Mouse (Mus musculus) liver, embryonic 12.5 days (tissue): ENCODE data around the gene Nav3. TPM values are rescaled to one million over a fixed set of nuclear protein-coding genes. Genes with fewer than 3 reads are reported as not detected.

Experiments used
- ATAC-seq: fragments of 200-750 bp; cut with Nextera tagmentation; 2 replicates; pipeline ENCODE4 v1.8.0; 2017; ENCODE audit warnings: moderate number of reproducible peaks, mild to moderate bottlenecking, moderate library complexity
- H3K27ac ChIP-seq: fragments of 300-500 bp; sonication (generic); 2 replicates; pipeline ENCODE4 v1.5.1; 2016; ENCODE audit warnings: mild to moderate bottlenecking
- H3K27me3 ChIP-seq: fragments of 300-500 bp; sonication (generic); replicated peaks from 2 replicates; pipeline ENCODE4 v1.6.1; 2016; ENCODE audit warnings: mild to moderate bottlenecking, moderate library complexity
- H3K36me3 ChIP-seq: fragments of 300-500 bp; sonication (generic); 2 replicates; pipeline ENCODE4 v1.6.1; 2016; ENCODE audit warnings: mild to moderate bottlenecking, moderate library complexity
- H3K4me1 ChIP-seq: fragments of 300-500 bp; sonication (generic); 2 replicates; pipeline ENCODE4 v1.6.1; 2016
- H3K4me2 ChIP-seq: fragments of 300-500 bp; sonication (generic); 2 replicates; pipeline ENCODE4 v1.6.1; 2016; ENCODE audit warnings: mild to moderate bottlenecking, moderate library complexity
- H3K4me3 ChIP-seq: fragments of 300-500 bp; sonication (generic); 2 replicates; pipeline ENCODE4 v1.5.1; 2016; ENCODE audit warnings: mild to moderate bottlenecking, moderate library complexity
- H3K9ac ChIP-seq: fragments of 300-500 bp; sonication (generic); 2 replicates; pipeline ENCODE4 v1.6.1; 2016; ENCODE audit warnings: mild to moderate bottlenecking, moderate library complexity
- H3K9me3 ChIP-seq: fragments of 300-500 bp; sonication (generic); replicated peaks from 2 replicates; pipeline ENCODE4 v1.6.1; 2016; ENCODE audit warnings: mild to moderate bottlenecking, moderate library complexity
- WGBS: fragments of 180-500 bp; shearing (Covaris S2); methylation state at CpG from one replicate; pipeline ENCODE4 v1.1.7; 2016; ENCODE audit not compliant: insufficient replicate concordance; 5-methylcytosine and 5-hydroxymethylcytosine counted together
- polyA plus RNA-seq: library from polyadenylated mRNA; unstranded; fragments of >200 nt; fragmentation: Nextera tagmentation; extraction: Ambion mirVana; gene quantifications from 2 replicates; pipeline ENCODE4 v1.2.1, GENCODE M21; 2016

Nav3 gene
- polyA plus RNA-seq, 1 experiment from 2014 or later = 0.13 TPM

DNA sequence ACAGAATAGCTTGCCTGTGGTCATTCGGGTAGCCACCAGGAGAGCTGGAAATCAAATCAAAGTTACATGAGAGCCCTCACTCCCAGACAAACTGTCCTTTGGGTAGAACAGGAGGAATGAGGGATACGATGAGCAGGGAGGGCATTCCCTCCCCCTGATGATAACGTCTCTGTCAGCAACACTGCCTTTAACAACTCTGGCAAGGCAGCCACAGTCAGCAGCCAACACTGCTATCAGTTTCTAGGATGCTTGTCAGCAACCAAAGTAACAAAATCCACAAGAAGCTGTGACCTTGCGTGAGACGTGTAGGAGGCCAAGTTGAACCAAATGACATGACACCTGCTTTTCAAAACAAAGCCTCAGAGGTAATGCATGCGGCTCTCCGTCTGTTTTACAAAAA lies 103.9 kb downstream of the Nav3 start:
- Histone ChIP-seq H3K4me1 (no peaks in the 10 kb centered on the region), H3K9me3 (no peaks in the 10 kb centered on the region), H3K27ac (no peak overlapping the region), H3K4me3 (no peak overlapping the region), H3K36me3 (no peaks in the 10 kb centered on the region), H3K9ac (no peak overlapping the region), H3K4me2 (no peak overlapping the region), H3K27me3 (no peaks in the 10 kb centered on the region)
- WGBS = 57% methylated on average over 7 of the region's 7 CpGs
- no peak for ATAC-seq

DNA sequence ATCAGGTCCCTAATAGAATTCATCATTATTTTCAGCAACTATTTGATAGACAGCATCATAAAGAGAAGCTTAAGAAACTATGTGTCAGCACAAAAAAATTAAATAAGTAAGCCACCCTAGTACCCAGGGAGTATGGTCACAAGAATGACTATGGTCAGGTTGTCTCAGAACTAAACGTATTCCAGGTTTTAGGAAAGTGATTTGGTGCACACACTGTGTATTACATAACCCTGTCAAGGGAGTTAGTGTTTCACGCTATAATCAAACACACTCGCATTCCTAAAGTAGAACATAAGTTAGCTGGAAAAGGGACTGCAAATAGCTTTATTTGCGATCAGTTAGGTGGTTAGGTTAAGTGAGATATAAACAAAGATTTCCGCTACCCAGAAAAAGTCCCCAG lies 126.0 kb downstream of the Nav3 start:
- Histone ChIP-seq H3K27ac (no peak overlapping the region), H3K27me3 (no peaks in the 10 kb centered on the region), H3K9ac (no peak overlapping the region), H3K4me2 (no peak overlapping the region), H3K9me3 (no peaks in the 10 kb centered on the region), H3K4me3 (no peak overlapping the region), H3K36me3 (no peaks in the 10 kb centered on the region), H3K4me1 (no peaks in the 10 kb centered on the region)
- 64% methylated on average over 5 of the region's 5 CpGs for WGBS
- ATAC-seq = no peak

DNA sequence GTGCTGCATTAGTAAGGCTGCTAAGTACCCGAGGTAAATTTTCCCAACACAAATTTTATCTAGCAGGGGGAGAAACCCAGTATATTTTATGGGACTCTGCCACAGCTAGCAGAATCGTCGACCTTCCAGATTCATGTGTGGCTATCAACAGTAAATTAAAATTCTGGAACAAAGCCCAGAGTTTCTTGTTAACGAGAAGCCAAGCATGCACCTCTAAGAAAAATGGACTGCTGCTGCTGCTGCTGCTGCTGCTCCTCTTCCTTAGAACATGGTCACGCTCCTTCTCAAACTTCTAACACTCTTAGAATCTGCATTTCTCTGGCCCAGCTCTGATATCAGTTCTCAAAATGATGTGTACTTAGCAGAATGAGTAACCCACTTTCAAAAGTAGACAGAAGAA lies 126.4 kb downstream of the Nav3 start:
- H3K36me3 ChIP-seq = no peaks in the 10 kb centered on the region
- H3K4me1 ChIP-seq = no peaks in the 10 kb centered on the region
- H3K9ac ChIP-seq = no peak overlapping the region
- H3K27ac ChIP-seq = no peak overlapping the region
- ATAC-seq = no peak
- WGBS = 59% methylated on average over 5 of the region's 5 CpGs
- no peaks in the 10 kb centered on the region for H3K27me3 ChIP-seq
- no peak overlapping the region for H3K4me3 ChIP-seq
- H3K4me2 ChIP-seq = no peak overlapping the region
- H3K9me3 ChIP-seq = no peaks in the 10 kb centered on the region

DNA sequence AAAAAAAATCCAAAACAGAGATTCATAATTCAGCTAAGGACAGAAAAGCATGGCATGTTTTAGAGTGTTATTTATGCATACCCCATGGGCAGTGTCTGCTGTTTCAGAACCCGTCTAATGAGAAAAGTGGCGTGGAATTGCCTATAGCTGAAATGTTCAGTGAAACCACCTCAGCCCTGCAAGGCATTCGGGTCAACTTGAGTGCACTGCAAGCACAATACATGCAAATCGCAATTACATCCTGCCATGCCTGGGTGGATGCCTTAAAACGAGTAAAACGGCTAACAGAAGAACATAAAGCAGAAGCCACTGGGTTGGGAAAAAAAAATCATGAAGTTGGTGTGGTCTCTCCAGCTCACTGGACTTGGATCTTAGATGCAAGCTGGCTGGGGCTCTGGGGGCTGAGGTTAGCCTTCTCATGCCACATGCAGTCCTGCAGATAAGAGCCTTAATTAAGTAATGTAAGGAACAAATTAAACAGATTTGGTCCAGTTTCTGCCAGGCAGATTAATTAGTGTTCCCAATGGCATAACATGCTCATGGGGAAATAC lies 133.8 kb downstream of the Nav3 start:
- Histone ChIP-seq H3K27me3 (no peaks in the 10 kb centered on the region), H3K36me3 (no peaks in the 10 kb centered on the region), H3K9ac (no peak overlapping the region), H3K9me3 (no peaks in the 10 kb centered on the region), H3K4me3 (no peak overlapping the region), H3K4me2 (no peak overlapping the region), H3K27ac (no peak overlapping the region), H3K4me1 (no peaks in the 10 kb centered on the region)
- ATAC-seq = no peak
- 68% methylated on average over 6 of the region's 6 CpGs for WGBS

DNA sequence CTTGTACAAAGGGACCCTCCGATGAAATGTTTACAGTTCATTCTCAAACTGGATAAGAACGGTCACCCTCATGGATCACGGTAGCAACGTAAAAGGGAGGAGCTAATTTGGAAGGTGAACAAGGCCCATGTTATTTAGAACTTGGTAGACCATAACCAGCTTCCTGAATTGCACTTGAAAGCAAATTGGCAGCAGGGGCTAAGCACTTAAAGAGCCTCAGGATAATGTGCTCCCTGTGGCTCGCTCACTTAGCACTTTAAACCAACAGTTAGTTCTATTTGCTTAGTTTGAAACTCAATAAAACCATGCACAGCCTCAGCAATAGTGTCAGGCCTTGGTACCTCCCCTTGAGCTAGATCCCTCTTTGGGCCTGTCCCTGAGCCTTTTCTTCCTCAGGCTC lies 138.7 kb downstream of the Nav3 start:
- H3K4me3 ChIP-seq = no peak overlapping the region
- H3K9ac ChIP-seq = no peak overlapping the region
- H3K27me3 ChIP-seq = no peaks in the 10 kb centered on the region
- no peaks in the 10 kb centered on the region for H3K4me1 ChIP-seq
- no peak overlapping the region for H3K4me2 ChIP-seq
- H3K27ac ChIP-seq = no peak overlapping the region
- 70% methylated on average over 5 of the region's 5 CpGs for WGBS
- no peak for ATAC-seq
- H3K36me3 ChIP-seq = no peaks in the 10 kb centered on the region
- 0 out of 2 replicates have a peak, but pooled peaks cover 5% of the 10 kb centered on the region for H3K9me3 ChIP-seq

DNA sequence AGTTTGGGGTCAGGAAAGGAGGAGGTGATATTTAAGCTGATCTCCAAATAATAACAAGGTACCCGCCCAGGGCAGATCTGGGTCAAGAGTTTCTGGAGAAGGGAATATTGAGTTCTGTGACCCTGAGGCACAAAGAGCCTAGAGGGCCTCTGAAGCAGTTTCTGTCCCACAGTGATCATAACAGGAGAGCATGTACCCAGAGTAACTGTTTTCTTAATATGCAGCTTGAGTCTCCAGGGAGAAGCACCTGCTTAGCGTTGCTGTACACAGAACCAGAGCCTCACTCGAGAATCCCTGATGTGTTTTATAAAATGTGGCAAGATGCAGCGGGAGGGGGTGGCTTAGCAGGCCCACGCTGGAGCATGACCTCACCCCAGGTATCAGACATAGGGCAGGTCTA lies 141.5 kb downstream of the Nav3 start:
- Histone ChIP-seq H3K4me1 (no peaks in the 10 kb centered on the region), H3K9me3 (0 out of 2 replicates have a peak, but pooled peaks cover 5% of the 10 kb centered on the region), H3K36me3 (no peaks in the 10 kb centered on the region), H3K4me3 (no peak overlapping the region), H3K27ac (no peak overlapping the region), H3K4me2 (no peak overlapping the region), H3K27me3 (no peaks in the 10 kb centered on the region), H3K9ac (no peak overlapping the region)
- 70% methylated on average over 5 of the region's 5 CpGs for WGBS
- ATAC-seq = no peak

DNA sequence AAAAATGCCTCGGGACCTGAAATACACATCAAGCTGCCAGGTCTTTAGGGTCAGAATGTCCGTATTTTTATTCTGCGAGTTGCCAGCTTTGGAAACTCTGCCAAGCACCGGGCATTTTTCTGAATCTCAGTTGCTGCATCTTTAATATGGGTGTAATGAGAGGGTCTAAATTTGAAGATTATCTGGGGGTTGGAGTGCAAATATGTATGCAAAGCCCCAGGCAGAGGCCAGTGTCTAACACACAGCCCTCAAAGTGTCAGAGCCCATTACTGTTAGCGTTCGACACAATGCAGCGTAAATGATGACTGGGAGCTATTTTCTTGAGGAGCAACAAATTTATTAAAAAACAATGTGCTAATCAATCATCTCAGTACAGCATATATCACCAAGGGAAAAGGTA lies 142.0 kb downstream of the Nav3 start:
- Histone ChIP-seq H3K4me1 (no peaks in the 10 kb centered on the region), H3K9me3 (0 out of 2 replicates have a peak, but pooled peaks cover 5% of the 10 kb centered on the region), H3K4me3 (no peak overlapping the region), H3K27me3 (no peaks in the 10 kb centered on the region), H3K27ac (no peak overlapping the region), H3K9ac (no peak overlapping the region), H3K36me3 (no peaks in the 10 kb centered on the region), H3K4me2 (no peak overlapping the region)
- WGBS = 76% methylated on average over 7 of the region's 7 CpGs
- ATAC-seq = no peak

DNA sequence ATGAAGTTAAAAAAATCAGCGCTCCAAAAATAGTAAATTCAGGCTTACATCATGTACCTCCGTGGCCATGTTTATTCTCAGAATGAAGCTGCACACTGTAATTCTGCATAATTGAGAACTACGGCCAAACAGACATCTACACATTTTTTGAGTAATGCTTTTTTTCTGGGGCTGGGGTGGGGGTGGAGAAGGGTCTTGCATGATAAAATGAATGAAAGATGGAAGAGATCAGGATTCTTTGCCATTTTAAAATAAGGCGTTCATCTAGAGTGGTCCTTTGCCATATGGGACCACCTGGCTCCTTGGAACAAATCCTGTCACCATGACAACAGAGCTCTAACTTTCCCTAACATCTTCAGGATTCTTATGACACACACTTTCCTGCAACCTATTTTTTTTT lies 146.5 kb downstream of the Nav3 start:
- H3K27ac ChIP-seq = no peak overlapping the region
- H3K4me1 ChIP-seq = no peaks in the 10 kb centered on the region
- H3K4me2 ChIP-seq = no peak overlapping the region
- H3K9me3 ChIP-seq = 0 out of 2 replicates have a peak, but pooled peaks cover 5% of the 10 kb centered on the region
- H3K9ac ChIP-seq = no peak overlapping the region
- ATAC-seq = no peak
- H3K27me3 ChIP-seq = no peaks in the 10 kb centered on the region
- no peak overlapping the region for H3K4me3 ChIP-seq
- 68% methylated on average over 4 of the region's 4 CpGs for WGBS
- no peaks in the 10 kb centered on the region for H3K36me3 ChIP-seq

DNA sequence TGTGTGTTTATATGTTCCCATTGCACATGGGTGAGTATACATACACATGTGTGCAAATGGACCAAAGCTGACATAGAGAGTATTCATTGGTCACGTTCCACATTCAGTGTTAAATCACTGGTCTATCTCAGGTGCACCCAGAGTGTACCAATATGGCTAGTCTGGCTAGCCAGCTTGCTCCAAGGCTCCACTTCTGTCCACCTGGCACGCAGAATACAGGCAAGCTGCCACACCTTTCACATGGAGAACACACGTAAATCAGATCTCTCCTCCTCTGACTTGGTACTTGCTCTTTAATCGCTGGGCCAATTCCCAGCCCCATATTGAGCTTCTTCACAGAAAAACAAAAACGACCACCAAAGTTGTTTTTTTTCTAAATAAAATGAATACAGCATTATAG lies 150.4 kb downstream of the Nav3 start:
- no peak overlapping the region for H3K4me3 ChIP-seq
- H3K4me2 ChIP-seq = no peak overlapping the region
- no peak overlapping the region for H3K27ac ChIP-seq
- no peaks in the 10 kb centered on the region for H3K4me1 ChIP-seq
- no peak for ATAC-seq
- no peaks in the 10 kb centered on the region for H3K36me3 ChIP-seq
- H3K27me3 ChIP-seq = no peaks in the 10 kb centered on the region
- 57% methylated on average over 5 of the region's 5 CpGs for WGBS
- H3K9ac ChIP-seq = no peak overlapping the region
- no peaks in the 10 kb centered on the region for H3K9me3 ChIP-seq

DNA sequence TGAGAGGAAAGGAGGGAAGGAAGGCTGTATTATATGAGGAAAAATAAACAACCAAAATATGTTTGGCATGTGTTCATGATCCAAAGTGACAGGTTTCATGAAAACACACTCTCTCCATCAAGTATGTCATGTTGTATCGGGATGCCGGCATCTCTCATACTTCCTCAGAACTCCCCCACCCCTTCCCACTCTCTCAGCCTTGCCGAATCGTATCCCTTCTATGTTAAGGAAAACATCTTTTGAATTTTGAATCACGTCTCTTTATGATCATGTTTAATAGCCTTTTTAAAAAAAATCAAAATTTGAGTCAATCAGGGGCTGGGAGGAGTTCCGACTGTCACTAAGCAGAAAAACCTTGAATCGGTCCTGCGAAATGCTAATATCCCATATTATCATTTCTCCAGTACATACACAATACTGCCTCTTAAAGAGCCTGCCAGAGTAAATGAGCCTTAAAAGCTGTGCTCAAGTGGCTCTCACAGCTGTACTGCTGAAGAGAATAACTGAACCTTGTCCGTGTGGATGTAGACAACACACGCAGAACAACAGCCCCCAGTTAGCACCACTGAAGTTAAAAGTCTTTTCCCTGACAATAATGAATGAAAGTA lies 165.9 kb downstream of the Nav3 start:
- no peaks in the 10 kb centered on the region for H3K27me3 ChIP-seq
- no peak overlapping the region for H3K27ac ChIP-seq
- no peak overlapping the region for H3K9ac ChIP-seq
- no peaks in the 10 kb centered on the region for H3K4me1 ChIP-seq
- no peak overlapping the region for H3K4me3 ChIP-seq
- no peak for ATAC-seq
- H3K36me3 ChIP-seq = no peaks in the 10 kb centered on the region
- WGBS = 77% methylated on average over 10 of the region's 10 CpGs
- H3K9me3 ChIP-seq = no peaks in the 10 kb centered on the region
- no peak overlapping the region for H3K4me2 ChIP-seq

DNA sequence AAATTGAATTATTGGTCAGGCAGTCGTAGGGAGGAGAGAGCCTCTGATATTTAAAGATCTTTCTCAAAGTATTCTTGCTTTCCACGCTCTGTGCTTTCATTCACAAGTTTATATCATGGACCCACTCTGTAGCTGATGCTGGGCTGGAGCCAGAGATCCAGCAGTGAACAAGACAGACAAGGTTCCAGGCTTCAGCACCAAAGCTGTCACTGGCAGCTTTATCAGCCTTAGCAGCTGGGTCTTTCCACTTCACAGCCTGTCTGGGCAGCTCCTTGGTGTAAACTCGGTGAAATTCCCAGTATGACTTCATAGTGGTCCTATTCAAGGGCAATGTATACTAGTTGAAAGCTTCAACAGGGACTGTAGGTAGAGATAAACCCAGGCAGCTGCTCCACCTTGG lies 172.1 kb downstream of the Nav3 start:
- 52% methylated on average over 3 of the region's 3 CpGs for WGBS
- ATAC-seq = no peak
- Histone ChIP-seq H3K4me1 (no peaks in the 10 kb centered on the region), H3K4me3 (no peak overlapping the region), H3K4me2 (no peak overlapping the region), H3K27ac (no peak overlapping the region), H3K9me3 (no peaks in the 10 kb centered on the region), H3K36me3 (no peaks in the 10 kb centered on the region), H3K9ac (no peak overlapping the region), H3K27me3 (no peaks in the 10 kb centered on the region)

DNA sequence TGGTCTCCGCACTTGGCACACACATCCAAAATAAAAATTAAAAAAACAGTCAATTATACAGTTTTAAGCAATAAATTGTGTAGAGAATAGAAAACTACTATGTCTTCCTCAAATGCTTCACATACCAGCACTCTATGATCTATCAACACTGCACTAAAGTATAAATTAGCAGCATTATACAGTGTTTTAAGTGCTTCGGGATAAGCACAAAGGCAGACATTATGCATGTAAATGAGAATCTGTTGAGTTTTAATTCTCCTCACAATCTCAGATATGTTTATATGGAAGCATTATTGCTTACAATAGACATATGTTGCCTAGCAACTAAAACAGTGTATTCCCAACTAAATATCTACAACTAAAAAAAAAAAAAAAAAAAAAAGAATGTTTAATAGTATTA lies 183.2 kb downstream of the Nav3 start:
- H3K4me2 ChIP-seq = no peak overlapping the region
- 0 out of 2 replicates have a peak, but pooled peaks cover 5% of the 10 kb centered on the region for H3K9me3 ChIP-seq
- 86% methylated on average over 2 of the region's 2 CpGs for WGBS
- no peaks in the 10 kb centered on the region for H3K4me1 ChIP-seq
- no peak overlapping the region for H3K9ac ChIP-seq
- H3K36me3 ChIP-seq = no peaks in the 10 kb centered on the region
- ATAC-seq = no peak
- H3K4me3 ChIP-seq = no peak overlapping the region
- H3K27ac ChIP-seq = no peak overlapping the region
- H3K27me3 ChIP-seq = no peaks in the 10 kb centered on the region

DNA sequence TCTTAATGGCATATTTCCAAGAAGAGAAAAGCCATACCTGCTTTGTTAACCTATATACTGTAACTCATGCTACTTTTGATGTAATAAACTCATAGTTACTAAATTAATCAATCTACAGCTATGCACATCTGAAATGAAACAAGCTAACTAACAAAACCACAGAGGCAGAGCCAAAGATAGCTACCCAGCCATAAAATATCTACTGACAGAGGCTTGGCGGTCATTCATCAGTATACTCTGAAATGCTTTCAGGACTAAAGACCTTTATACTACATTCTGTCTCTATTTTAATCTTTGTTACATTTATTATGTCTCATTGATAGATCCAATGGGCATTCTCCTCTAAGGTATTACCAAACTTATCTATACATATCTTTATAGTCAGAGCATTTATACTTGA lies 185.4 kb downstream of the Nav3 start:
- Histone ChIP-seq H3K36me3 (no peaks in the 10 kb centered on the region), H3K27ac (no peak overlapping the region), H3K9ac (no peak overlapping the region), H3K27me3 (no peaks in the 10 kb centered on the region), H3K4me3 (no peak overlapping the region), H3K9me3 (0 out of 2 replicates have a peak, but pooled peaks cover 5% of the 10 kb centered on the region), H3K4me2 (no peak overlapping the region), H3K4me1 (no peaks in the 10 kb centered on the region)
- WGBS = 72% methylated on average over 1 of the region's 1 CpGs
- no peak for ATAC-seq
